Mouse (Mus musculus) embryonic facial prominence, embryonic 11.5 days (tissue): Measurements from ENCODE around the gene Dop1a. TPM values are rescaled to one million over a fixed set of nuclear protein-coding genes. Genes with fewer than 3 reads are reported as not detected.

Source experiments
- ATAC-seq: fragments of 200-750 bp; cut with Nextera tagmentation; replicated peaks from 2 replicates; pipeline ENCODE4 v1.8.0; 2017; ENCODE audit warnings: low read depth; ENCODE audit not compliant: insufficient number of reproducible peaks, low FRiP score, low TSS enrichment
- DNase-seq: peaks from one replicate; pipeline ENCODE4 v3.0.0-alpha.2; 2015; ENCODE audit warnings: low spot score
- H3K27ac ChIP-seq: fragments of 300-500 bp; sonication (generic); replicated peaks from 2 replicates; pipeline ENCODE4 v1.5.1; 2014; ENCODE audit warnings: mild to moderate bottlenecking, low read depth, low read length, control low read depth
- H3K27me3 ChIP-seq: fragments of 300-500 bp; sonication (generic); 2 replicates; pipeline ENCODE4 v1.6.1; 2014; ENCODE audit warnings: mild to moderate bottlenecking, low read length, moderate library complexity, mixed read lengths; ENCODE audit not compliant: control insufficient read depth, insufficient read depth
- H3K36me3 ChIP-seq: fragments of 300-500 bp; sonication (generic); replicated peaks from 2 replicates; pipeline ENCODE4 v1.6.1; 2014; ENCODE audit warnings: low read depth, mild to moderate bottlenecking, low read length, moderate library complexity, mixed read lengths; ENCODE audit not compliant: control insufficient read depth, insufficient read depth
- H3K4me1 ChIP-seq: fragments of 300-500 bp; sonication (generic); 2 replicates; pipeline ENCODE4 v1.6.1; 2014; ENCODE audit warnings: low read length, mixed read lengths; ENCODE audit not compliant: control insufficient read depth, insufficient read depth
- H3K4me2 ChIP-seq: fragments of 300-500 bp; sonication (generic); 2 replicates; pipeline ENCODE4 v1.6.1; 2014; ENCODE audit warnings: low read depth, mild to moderate bottlenecking, control low read depth, low read length, moderate library complexity
- H3K4me3 ChIP-seq: fragments of 300-500 bp; sonication (generic); 2 replicates; pipeline ENCODE4 v1.5.1; 2014; ENCODE audit warnings: low read depth, low read length, control low read depth
- H3K9ac ChIP-seq: fragments of 300-500 bp; sonication (generic); replicated peaks from 2 replicates; pipeline ENCODE4 v1.6.1; 2014; ENCODE audit warnings: mild to moderate bottlenecking, control low read depth, low read length
- H3K9me3 ChIP-seq: fragments of 300-500 bp; sonication (generic); replicated peaks from 2 replicates; pipeline ENCODE4 v1.6.1; 2016; ENCODE audit warnings: mild to moderate bottlenecking, low read length, inconsistent platforms, mixed read lengths; ENCODE audit not compliant: control insufficient read depth
- WGBS: fragments of 180-500 bp; shearing (Covaris S2); extraction: QIAGEN DNeasy Blood & Tissue Kit; methylation state at CpG from one replicate; pipeline ENCODE4 v1.1.7; 2014; 5-methylcytosine and 5-hydroxymethylcytosine counted together
- polyA plus RNA-seq: library from polyadenylated mRNA; unstranded; fragments of >200 nt; fragmentation: Nextera tagmentation; extraction: Ambion mirVana; gene quantifications from 2 replicates; pipeline ENCODE4 v1.2.1, GENCODE M21; 2014

Dop1a gene
- polyA plus RNA-seq, 1 experiment from 2014 or later = 10.6 TPM

DNA sequence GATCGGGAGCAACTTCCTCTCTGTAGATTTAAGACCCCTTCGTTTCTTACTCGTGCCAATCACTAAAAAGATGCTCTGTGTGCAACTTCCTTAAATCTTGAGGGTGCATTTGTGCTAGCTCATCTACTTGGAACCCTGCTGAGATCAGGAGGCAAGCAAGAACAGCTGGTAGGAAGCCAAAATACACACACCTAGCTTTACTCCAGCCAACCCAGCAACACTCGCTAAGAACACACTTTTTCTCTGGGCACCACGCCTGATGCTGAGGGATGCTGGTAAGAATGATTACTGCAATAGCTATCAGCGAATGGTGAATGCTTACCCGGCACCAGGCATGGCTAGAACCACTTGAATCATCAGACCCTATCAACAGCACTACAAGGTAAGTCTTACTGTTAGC, 20.1 kb upstream of the Dop1a start:
- no peak overlapping the region for H3K4me3 ChIP-seq
- H3K4me1 ChIP-seq = no peaks in the 10 kb centered on the region
- no peaks in the 10 kb centered on the region for H3K27me3 ChIP-seq
- 95% methylated on average over 7 of the region's 7 CpGs for WGBS
- DNase-seq (no peak), ATAC-seq (no peak)
- no peak overlapping the region for H3K27ac ChIP-seq
- no peaks in the 10 kb centered on the region for H3K36me3 ChIP-seq
- no peaks in the 10 kb centered on the region for H3K9me3 ChIP-seq
- H3K4me2 ChIP-seq = no peak overlapping the region
- no peak overlapping the region for H3K9ac ChIP-seq

DNA sequence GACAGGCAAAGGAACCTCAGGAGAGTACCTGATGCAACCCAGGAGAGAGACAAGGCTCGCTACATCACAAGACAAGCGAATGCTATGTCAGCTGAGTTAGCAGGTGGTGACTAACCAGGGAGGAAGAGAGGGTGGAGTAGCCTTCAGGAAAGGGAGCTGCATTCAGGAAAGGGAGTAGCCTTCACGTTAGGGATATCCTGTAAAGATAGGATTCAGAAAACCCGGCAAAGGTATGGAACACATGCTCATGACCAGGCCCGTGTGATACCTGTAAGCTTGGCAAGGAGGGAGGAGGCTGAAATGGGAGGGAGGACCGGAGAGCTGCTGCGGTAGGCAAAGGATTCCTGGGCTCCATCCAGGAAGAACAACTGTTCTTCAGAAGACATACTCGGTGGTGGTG, 19.5 kb upstream of the Dop1a start:
- H3K9ac ChIP-seq = no peak overlapping the region
- H3K4me2 ChIP-seq = no peak overlapping the region
- no peak overlapping the region for H3K4me3 ChIP-seq
- no peak for DNase-seq
- no peaks in the 10 kb centered on the region for H3K27me3 ChIP-seq
- no peak for ATAC-seq
- H3K36me3 ChIP-seq = no peaks in the 10 kb centered on the region
- no peaks in the 10 kb centered on the region for H3K4me1 ChIP-seq
- 85% methylated on average over 8 of the region's 8 CpGs for WGBS
- no peaks in the 10 kb centered on the region for H3K9me3 ChIP-seq
- no peak overlapping the region for H3K27ac ChIP-seq

DNA sequence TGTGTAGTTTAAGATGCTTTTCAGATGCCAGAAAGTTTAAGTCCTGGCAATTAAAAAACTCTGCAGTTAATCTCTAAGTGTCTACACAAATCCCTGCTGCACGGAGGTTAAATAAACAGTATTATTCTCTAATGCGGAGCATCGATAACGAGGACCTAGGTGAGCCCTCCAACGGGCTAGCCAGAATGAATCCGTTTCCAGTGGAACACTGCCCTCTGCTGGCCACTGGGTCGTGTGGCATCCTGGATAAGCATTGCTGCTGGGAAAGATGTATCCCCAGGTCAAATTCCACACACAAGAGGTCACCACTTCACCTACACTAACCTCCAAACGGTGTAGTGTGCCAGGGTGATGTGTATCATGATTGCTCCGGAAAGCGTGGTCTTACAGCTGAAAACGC, 17.4 kb upstream of the Dop1a start:
- Histone ChIP-seq H3K4me3 (no peak overlapping the region), H3K9ac (no peak overlapping the region), H3K4me2 (no peak overlapping the region), H3K9me3 (no peaks in the 10 kb centered on the region), H3K27ac (no peak overlapping the region), H3K4me1 (no peaks in the 10 kb centered on the region), H3K27me3 (no peaks in the 10 kb centered on the region), H3K36me3 (no peaks in the 10 kb centered on the region)
- 5% methylated on average over 11 of the region's 11 CpGs for WGBS
- peak; percentile 90 for DNase-seq
- ATAC-seq = peak; percentile 38

DNA sequence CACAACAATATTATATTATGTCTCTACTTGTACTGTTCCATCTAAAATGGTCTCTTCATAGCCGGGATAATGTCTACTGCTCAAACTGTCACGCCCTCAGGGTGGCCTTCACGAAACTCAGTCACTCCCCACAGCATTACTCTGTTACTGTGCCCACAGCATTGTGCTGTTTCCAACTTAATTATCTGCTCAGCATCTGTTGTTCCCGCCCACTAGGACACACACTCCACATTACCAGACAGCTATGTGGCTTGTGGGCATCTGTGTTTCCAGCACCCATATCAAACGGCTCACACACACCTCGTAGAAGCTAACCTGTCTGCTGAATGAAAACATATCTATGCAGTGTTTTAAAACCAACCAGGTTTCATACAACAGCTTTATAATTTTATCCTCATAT, 15.9 kb upstream of the Dop1a start:
- no peaks in the 10 kb centered on the region for H3K27me3 ChIP-seq
- H3K4me1 ChIP-seq = no peaks in the 10 kb centered on the region
- no peak overlapping the region for H3K27ac ChIP-seq
- no peaks in the 10 kb centered on the region for H3K9me3 ChIP-seq
- DNase-seq = no peak
- no peak for ATAC-seq
- 61% methylated on average over 6 of the region's 6 CpGs for WGBS
- H3K4me3 ChIP-seq = no peak overlapping the region
- H3K4me2 ChIP-seq = no peak overlapping the region
- H3K9ac ChIP-seq = no peak overlapping the region
- H3K36me3 ChIP-seq = no peaks in the 10 kb centered on the region

DNA sequence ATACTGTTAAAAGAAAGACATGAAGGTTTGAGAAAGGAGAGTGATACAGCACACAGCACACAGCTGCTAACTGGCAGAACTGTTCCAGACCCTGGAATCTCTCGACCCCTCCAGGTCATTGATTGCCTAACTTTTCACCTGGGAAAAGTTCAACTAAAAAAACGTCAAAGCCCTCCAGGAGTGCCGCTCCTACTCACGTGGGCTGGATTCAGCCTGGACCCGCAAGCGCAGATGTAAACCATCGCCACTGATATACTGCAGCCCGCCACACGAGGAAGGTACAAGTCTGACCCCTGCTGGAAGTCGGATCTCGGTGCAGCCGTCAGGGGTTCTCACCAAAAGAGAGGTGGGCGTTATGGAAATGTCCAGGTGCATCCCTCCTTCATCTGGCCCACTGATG, 15.3 kb upstream of the Dop1a start:
- H3K4me2 ChIP-seq = 0 out of 2 replicates have a peak overlapping the region, but pooled peaks have one; percentile 7
- no peak overlapping the region for H3K4me3 ChIP-seq
- no peaks in the 10 kb centered on the region for H3K36me3 ChIP-seq
- under 1% methylated on average over 13 of the region's 13 CpGs for WGBS
- H3K9me3 ChIP-seq = no peaks in the 10 kb centered on the region
- H3K27me3 ChIP-seq = no peaks in the 10 kb centered on the region
- ATAC-seq (peak; percentile 79), DNase-seq (peak; percentile 81)
- no peak overlapping the region for H3K9ac ChIP-seq
- no peak overlapping the region for H3K27ac ChIP-seq
- H3K4me1 ChIP-seq = no peaks in the 10 kb centered on the region

DNA sequence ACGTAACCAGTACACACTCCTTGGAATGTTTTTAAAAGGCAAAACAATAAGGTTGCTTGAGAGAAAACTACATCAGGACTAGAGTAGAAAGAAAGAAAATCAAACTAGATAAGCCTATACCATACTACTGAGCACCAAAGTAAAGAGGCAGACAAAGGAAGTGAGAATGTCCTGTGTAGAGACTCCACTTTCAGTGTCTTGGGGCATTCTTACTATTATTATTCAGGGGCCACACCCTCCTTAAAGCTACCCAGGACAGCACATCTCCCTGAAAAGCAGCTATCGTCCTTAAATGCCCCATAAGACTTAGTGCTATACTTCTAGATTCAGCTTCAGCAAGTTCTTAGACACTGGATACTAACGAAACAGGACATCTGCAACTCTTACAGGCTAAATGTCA, 13.3 kb upstream of the Dop1a start:
- Histone ChIP-seq H3K4me2 (no peak overlapping the region), H3K4me3 (no peak overlapping the region), H3K27ac (no peak overlapping the region), H3K9me3 (no peaks in the 10 kb centered on the region), H3K9ac (no peak overlapping the region), H3K27me3 (no peaks in the 10 kb centered on the region), H3K4me1 (no peaks in the 10 kb centered on the region), H3K36me3 (no peaks in the 10 kb centered on the region)
- ATAC-seq (no peak), DNase-seq (no peak)
- 76% methylated on average over 3 of the region's 3 CpGs for WGBS

DNA sequence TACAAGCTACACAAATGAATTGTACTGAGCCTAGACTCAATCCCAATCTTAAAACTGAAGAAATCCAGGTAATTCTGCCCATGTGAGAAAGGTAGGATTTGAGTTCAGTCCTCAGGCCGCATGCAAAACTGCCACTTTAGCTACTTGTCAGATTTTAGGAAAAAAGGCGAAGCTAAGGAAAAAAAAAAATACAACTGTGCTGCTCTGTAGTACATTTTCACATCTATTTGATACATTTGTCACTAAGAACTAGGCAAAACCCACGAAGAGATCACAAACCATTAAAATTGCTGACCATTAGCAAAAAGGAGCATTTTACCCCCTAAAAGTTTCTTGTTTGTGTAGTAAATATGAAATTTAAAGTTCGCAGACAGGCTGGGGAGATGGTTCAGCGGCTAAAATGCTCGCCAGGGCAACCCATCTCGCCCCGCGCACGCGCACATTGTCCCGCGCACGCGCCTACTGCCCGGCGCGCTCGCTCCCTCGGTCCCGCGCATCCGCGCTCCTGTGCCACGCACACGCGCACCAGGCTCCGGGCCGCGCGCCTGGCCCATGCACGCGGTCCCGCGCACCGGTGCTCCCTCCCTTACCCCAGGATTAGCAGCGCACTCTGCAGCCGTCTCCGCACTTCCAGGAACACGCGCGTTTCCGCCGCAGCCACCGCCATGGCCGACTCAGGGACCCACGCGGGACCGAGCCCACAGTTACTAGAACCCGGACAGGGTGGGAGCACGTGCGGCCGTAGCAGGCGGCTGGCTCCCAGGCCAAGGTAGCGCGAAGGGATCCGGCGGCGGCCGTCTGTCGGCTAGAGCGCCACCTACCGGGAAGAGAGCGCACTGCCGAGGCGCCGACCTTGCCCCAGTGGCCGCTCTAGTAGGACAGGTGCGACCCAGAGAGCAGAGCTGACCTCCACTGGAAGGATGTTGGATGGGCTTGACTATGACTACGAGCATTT, 2.5 kb upstream of the Dop1a start, which contains the start of gene Ube2cbp:
Gene Ube2cbp, minus strand, starts transcription at position 800 of the 955 bp plus-strand sequence.
- H3K27ac ChIP-seq = peak within 1 kb of the TSS; percentile 47; the same call in 1 of the 2 replicates

DNA sequence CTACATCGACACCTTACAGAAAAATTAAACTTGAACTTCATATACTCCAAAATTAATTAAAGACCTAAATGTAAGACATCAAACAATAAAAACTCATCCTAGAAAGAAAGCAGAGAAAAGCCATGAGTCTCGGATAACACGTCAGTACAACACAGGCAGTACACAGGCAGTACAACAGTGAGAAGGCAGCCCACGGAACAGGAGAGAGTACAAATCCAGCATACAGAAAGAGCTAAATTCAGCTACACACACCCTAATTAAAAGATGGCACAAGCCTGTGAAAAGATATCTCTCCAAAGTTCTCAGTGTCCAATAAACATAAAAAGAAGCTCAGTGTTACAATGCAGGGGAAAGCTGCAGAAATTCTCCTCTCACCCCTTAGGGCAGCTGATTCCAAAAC, 9.0 kb downstream of the Dop1a start:
- no peak for DNase-seq
- 91% methylated on average over 4 of the region's 4 CpGs for WGBS
- Histone ChIP-seq H3K4me2 (no peak overlapping the region), H3K27me3 (no peaks in the 10 kb centered on the region), H3K4me1 (no peaks in the 10 kb centered on the region), H3K9ac (no peak overlapping the region), H3K4me3 (no peak overlapping the region), H3K27ac (no peak overlapping the region), H3K36me3 (no peaks in the 10 kb centered on the region), H3K9me3 (no peaks in the 10 kb centered on the region)
- no peak for ATAC-seq

More for the DNA sequence above, 2.5 kb upstream of the Dop1a start, which contains the start of gene Ube2cbp:
- Histone ChIP-seq H3K4me3 (peak within 1 kb of the TSS; percentile 68), H3K4me2 (peak within 1 kb of the TSS; percentile 63), H3K9ac (peak within 1 kb of the TSS; percentile 89), H3K27me3 (peaks cover 2% of the 10 kb centered on the region; the same call in 1 of the 2 replicates), H3K9me3 (no peaks in the 10 kb centered on the region), H3K4me1 (no peaks in the 10 kb centered on the region), H3K36me3 (no peaks in the 10 kb centered on the region)
- DNase-seq = peak; percentile 86
- WGBS = 2% methylated on average over 70 of the region's 70 CpGs
- ATAC-seq = peak; percentile 88
